Mouse (Mus musculus) CH12.LX (cell line): ENCODE measurements around the gene Arhgef33.

Source experiments
- BHLHE40 ChIP-seq: IDR thresholded peaks from 2 replicates; pipeline ENCODE4 v1.6.1; 2011; ENCODE audit warnings: mild to moderate bottlenecking, low read depth, low read length, improper control_type of control experiment
- CTCF ChIP-seq, 2 experiments: IDR thresholded peaks in 1 of 2; conservative IDR thresholded peaks in 1 of 2; 2 replicates each; pipeline ENCODE4 v1.5.1; 2011 to 2012; ENCODE audit warnings: low read depth in 2 of 2, low read length in 2 of 2, improper control_type of control experiment in 1 of 2, inconsistent platforms in 1 of 2, mild to moderate bottlenecking in 1 of 2, moderate library complexity in 1 of 2
- E2F4 ChIP-seq: IDR thresholded peaks from 2 replicates; pipeline ENCODE4 v1.6.1; 2011; ENCODE audit warnings: low read depth, low read length, improper control_type of control experiment; ENCODE audit not compliant: insufficient replicate concordance
- ETS1 ChIP-seq: conservative IDR thresholded peaks from 2 replicates; pipeline ENCODE4 v1.6.1; 2012; ENCODE audit warnings: low read depth, mild to moderate bottlenecking, inconsistent platforms, low read length, improper control_type of control experiment, moderate library complexity
- JUN ChIP-seq: IDR thresholded peaks from 2 replicates; pipeline ENCODE4 v1.6.1; 2011; ENCODE audit warnings: low read depth, mild to moderate bottlenecking, low read length, improper control_type of control experiment, moderate library complexity; ENCODE audit not compliant: insufficient read depth
- MAFK ChIP-seq: IDR thresholded peaks from 2 replicates; pipeline ENCODE4 v1.6.1; 2011; ENCODE audit warnings: low read length, improper control_type of control experiment; ENCODE audit not compliant: insufficient replicate concordance
- MAZ ChIP-seq: IDR thresholded peaks from 2 replicates; pipeline ENCODE4 v1.6.1; 2012; ENCODE audit warnings: low read depth, mild to moderate bottlenecking, inconsistent platforms, low read length, improper control_type of control experiment, moderate library complexity
- MYC ChIP-seq: IDR thresholded peaks from 2 replicates; pipeline ENCODE4 v1.6.1; 2011; ENCODE audit warnings: low read depth, mild to moderate bottlenecking, improper control_type of control experiment, low read length
- NRF1 ChIP-seq: IDR thresholded peaks from 2 replicates; pipeline ENCODE4 v1.6.1; 2014; ENCODE audit warnings: low read depth, mild to moderate bottlenecking, inconsistent platforms, low read length, improper control_type of control experiment, moderate library complexity
- POLR2A ChIP-seq: IDR thresholded peaks from 2 replicates; pipeline ENCODE4 v1.6.1; 2011; ENCODE audit warnings: low read depth, mild to moderate bottlenecking, improper control_type of control experiment, low read length
- USF2 ChIP-seq: conservative IDR thresholded peaks from 2 replicates; pipeline ENCODE4 v1.6.1; 2011; ENCODE audit warnings: low read depth, low read length, improper control_type of control experiment
- ZNF384 ChIP-seq: IDR thresholded peaks from 2 replicates; pipeline ENCODE4 v1.6.1; 2012; ENCODE audit warnings: low read depth, low read length, improper control_type of control experiment, inconsistent platforms

DNA sequence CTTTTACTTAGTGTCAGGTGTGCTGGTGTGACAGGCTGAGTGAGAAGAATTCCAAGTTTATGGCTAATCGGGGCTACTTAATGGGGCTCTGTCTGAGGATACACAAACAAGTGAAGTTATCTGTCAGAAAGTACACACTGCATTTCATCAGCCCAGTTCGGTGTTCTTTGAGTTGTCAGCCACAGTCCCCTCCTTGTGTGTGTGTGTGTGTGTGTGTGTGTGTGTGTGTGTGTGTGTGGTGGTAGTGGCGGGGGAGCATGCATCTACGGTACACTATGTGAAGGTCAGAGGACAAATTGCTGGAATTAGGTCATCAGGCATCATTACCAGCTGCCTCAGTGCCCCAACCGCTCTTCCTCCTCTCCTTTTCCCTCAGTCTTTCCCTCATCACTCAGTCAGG, 18.2 kb downstream of the Arhgef33 start:
- TF ChIP-seq MYC (no peak), POLR2A (no peak), MAFK (no peak), CTCF (conservative IDR thresholded peaks at IDR 0.05 in 1 of 2, IDR thresholded peaks at IDR 0.05 in 1 of 2; ENCODE audit: low read depth in 2 of 2, low read length in 2 of 2) (no peak), USF2 (no peak), BHLHE40 (no peak), ZNF384 (no peak), JUN (no peak), E2F4 (no peak), ETS1 (no peak), MAZ (no peak), NRF1 (no peak)
